Mouse (Mus musculus) midbrain, embryonic 15.5 days (tissue): ENCODE results near the gene Klhdc4. TPM values are rescaled to one million over a fixed set of nuclear protein-coding genes. Genes with fewer than 3 reads are reported as not detected.

Source experiments
- ATAC-seq: fragments of 200-750 bp; cut with Nextera tagmentation; replicated peaks from 2 replicates; pipeline ENCODE4 v1.8.0; 2017; ENCODE audit warnings: moderate TSS enrichment
- H3K27ac ChIP-seq: fragments of 300-500 bp; sonication (generic); 2 replicates; pipeline ENCODE4 v1.5.1; 2015; ENCODE audit warnings: mild to moderate bottlenecking, inconsistent platforms
- H3K27me3 ChIP-seq: fragments of 300-500 bp; sonication (generic); replicated peaks from 2 replicates; pipeline ENCODE4 v1.6.1; 2015; ENCODE audit warnings: inconsistent platforms
- H3K36me3 ChIP-seq: fragments of 300-500 bp; sonication (generic); replicated peaks from 2 replicates; pipeline ENCODE4 v1.6.1; 2015; ENCODE audit warnings: inconsistent platforms
- H3K4me1 ChIP-seq: fragments of 300-500 bp; sonication (generic); 2 replicates; pipeline ENCODE4 v1.6.1; 2015; ENCODE audit warnings: inconsistent platforms
- H3K4me2 ChIP-seq: fragments of 300-500 bp; sonication (generic); 2 replicates; pipeline ENCODE4 v1.6.1; 2015; ENCODE audit warnings: inconsistent platforms, mild to moderate bottlenecking, moderate library complexity
- H3K4me3 ChIP-seq: fragments of 300-500 bp; sonication (generic); 2 replicates; pipeline ENCODE4 v1.5.1; 2015; ENCODE audit warnings: mild to moderate bottlenecking, inconsistent platforms
- H3K9ac ChIP-seq: fragments of 300-500 bp; sonication (generic); 2 replicates; pipeline ENCODE4 v1.6.1; 2015; ENCODE audit warnings: mild to moderate bottlenecking, inconsistent platforms
- H3K9me3 ChIP-seq: fragments of 300-500 bp; sonication (generic); 2 replicates; pipeline ENCODE4 v1.6.1; 2016; ENCODE audit warnings: inconsistent platforms
- WGBS: fragments of 180-500 bp; shearing (Covaris S2); methylation state at CpG from one replicate; pipeline ENCODE4 v1.1.7; 2015; ENCODE audit warnings: mixed read lengths; 5-methylcytosine and 5-hydroxymethylcytosine counted together
- polyA plus RNA-seq: library from polyadenylated mRNA; unstranded; fragments of >200 nt; fragmentation: Nextera tagmentation; extraction: Ambion mirVana; gene quantifications from 2 replicates; pipeline ENCODE4 v1.2.1, GENCODE M21; 2015

Klhdc4 gene
- polyA plus RNA-seq, 1 experiment from 2014 or later, result 52.3 TPM

- H3K4me2 ChIP-seq, result no peak overlapping the region
- no peak overlapping the region for H3K4me3 ChIP-seq
- no peak for ATAC-seq
- H3K27ac ChIP-seq, result no peak overlapping the region
- H3K27me3 ChIP-seq, result no peaks in the 10 kb centered on the region
- H3K36me3 ChIP-seq, result no peaks in the 10 kb centered on the region
- no peaks in the 10 kb centered on the region for H3K4me1 ChIP-seq
- 72% methylated on average over 11 of the region's 12 CpGs for WGBS
- no peaks in the 10 kb centered on the region for H3K9me3 ChIP-seq
- no peak overlapping the region for H3K9ac ChIP-seq
Observed at GRCm38 (mm10) chr8:121861806-121862548, 32.6 kb upstream of the Klhdc4 start.

- Histone ChIP-seq H3K4me1 (no peaks in the 10 kb centered on the region), H3K9ac (no peak overlapping the region), H3K36me3 (no peaks in the 10 kb centered on the region), H3K4me2 (no peak overlapping the region), H3K9me3 (no peaks in the 10 kb centered on the region), H3K27ac (no peak overlapping the region), H3K4me3 (no peak overlapping the region), H3K27me3 (no peaks in the 10 kb centered on the region)
- 70% methylated on average over 6 of the region's 6 CpGs for WGBS
- no peak for ATAC-seq
Observed at GRCm38 (mm10) chr8:121861276-121861675, 31.9 kb upstream of the Klhdc4 start.

- no peaks in the 10 kb centered on the region for H3K27me3 ChIP-seq
- ATAC-seq, result no peak
- no peaks in the 10 kb centered on the region for H3K4me1 ChIP-seq
- no peak overlapping the region for H3K27ac ChIP-seq
- 62% methylated on average over 2 of the region's 2 CpGs for WGBS
- no peak overlapping the region for H3K9ac ChIP-seq
- no peak overlapping the region for H3K4me2 ChIP-seq
- no peak overlapping the region for H3K4me3 ChIP-seq
- H3K36me3 ChIP-seq, result no peaks in the 10 kb centered on the region
- H3K9me3 ChIP-seq, result no peaks in the 10 kb centered on the region
Observed at GRCm38 (mm10) chr8:121857747-121858146, 28.4 kb upstream of the Klhdc4 start.

DNA sequence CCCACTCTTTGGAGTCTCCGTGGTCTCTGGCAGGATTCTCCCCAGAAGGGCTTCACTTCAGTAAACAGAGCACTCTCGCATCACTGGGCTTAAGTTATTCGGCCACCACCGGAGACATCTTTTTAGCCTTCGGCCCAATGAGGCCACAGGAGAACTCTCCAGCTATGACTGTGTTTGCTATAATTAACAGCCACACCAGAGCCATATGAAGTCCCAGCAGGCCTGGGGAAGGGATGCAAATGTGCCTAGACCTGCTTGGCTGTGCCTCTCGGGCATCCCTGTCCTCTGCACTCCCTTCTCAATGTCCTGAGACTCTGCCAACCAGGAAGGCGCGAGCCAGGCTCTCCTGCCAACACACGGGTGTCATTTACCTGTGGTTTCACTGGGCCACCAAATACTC is 28.0 kb upstream of the Klhdc4 start:
- Histone ChIP-seq H3K9me3 (no peaks in the 10 kb centered on the region), H3K4me3 (no peak overlapping the region), H3K27ac (no peak overlapping the region), H3K4me1 (no peaks in the 10 kb centered on the region), H3K4me2 (no peak overlapping the region), H3K27me3 (no peaks in the 10 kb centered on the region), H3K9ac (no peak overlapping the region), H3K36me3 (no peaks in the 10 kb centered on the region)
- 49% methylated on average over 9 of the region's 9 CpGs for WGBS
- no peak for ATAC-seq

DNA sequence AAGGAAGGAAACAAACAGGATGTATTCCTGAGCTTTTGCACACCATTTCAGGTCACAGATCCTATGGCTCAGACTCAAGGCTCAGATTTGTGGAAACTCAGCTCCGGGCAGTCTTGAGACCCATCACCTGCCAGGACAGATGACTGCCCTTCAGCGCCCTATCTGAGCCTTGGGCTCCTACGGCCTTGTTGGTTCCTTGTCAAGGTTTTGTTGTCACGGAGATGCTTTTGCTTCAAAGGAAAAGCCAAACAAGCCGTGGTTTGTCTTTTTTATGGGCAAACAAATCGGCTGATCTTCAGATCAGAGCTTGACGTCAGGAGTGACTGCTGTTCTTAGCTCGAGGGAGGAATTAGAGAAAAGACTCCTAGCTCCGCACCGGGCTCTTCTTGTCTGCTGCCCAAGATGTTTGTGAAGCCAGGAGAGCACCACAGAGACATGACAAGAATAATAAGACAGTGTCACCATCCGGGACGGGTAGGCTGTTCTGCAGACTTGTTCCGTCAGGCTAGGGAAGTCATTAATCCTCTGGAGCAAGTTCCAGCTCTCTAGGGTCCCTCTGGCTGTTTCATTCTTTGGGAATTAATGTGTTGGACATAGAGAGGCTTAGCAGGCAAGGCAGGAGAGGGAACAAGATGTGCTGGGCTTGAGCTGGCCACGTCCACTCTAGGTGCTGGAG is 26.8 kb upstream of the Klhdc4 start:
- Histone ChIP-seq H3K4me2 (no peak overlapping the region), H3K36me3 (no peaks in the 10 kb centered on the region), H3K27me3 (no peaks in the 10 kb centered on the region), H3K9me3 (no peaks in the 10 kb centered on the region), H3K4me1 (peaks cover 5% of the 10 kb centered on the region), H3K27ac (no peak overlapping the region), H3K9ac (no peak overlapping the region), H3K4me3 (no peak overlapping the region)
- 70% methylated on average over 14 of the region's 14 CpGs for WGBS
- ATAC-seq, result no peak

GRCm38 (mm10) chr8:121853586-121853985 is 24.2 kb upstream of the Klhdc4 start:
- ATAC-seq, result no peak
- no peak overlapping the region for H3K4me3 ChIP-seq
- no peaks in the 10 kb centered on the region for H3K36me3 ChIP-seq
- H3K27me3 ChIP-seq, result no peaks in the 10 kb centered on the region
- 73% methylated on average over 2 of the region's 2 CpGs for WGBS
- no peak overlapping the region for H3K9ac ChIP-seq
- H3K4me1 ChIP-seq, result peaks cover 10% of the 10 kb centered on the region
- H3K4me2 ChIP-seq, result no peak overlapping the region
- no peaks in the 10 kb centered on the region for H3K9me3 ChIP-seq
- H3K27ac ChIP-seq, result no peak overlapping the region

GRCm38 (mm10) chr8:121852464-121852863 is 23.1 kb upstream of the Klhdc4 start:
- H3K27ac ChIP-seq, result no peak overlapping the region
- no peak overlapping the region for H3K4me2 ChIP-seq
- H3K4me1 ChIP-seq, result peaks cover 10% of the 10 kb centered on the region
- no peak overlapping the region for H3K9ac ChIP-seq
- no peak for ATAC-seq
- H3K27me3 ChIP-seq, result no peaks in the 10 kb centered on the region
- no peaks in the 10 kb centered on the region for H3K9me3 ChIP-seq
- WGBS, result 74% methylated on average over 7 of the region's 7 CpGs
- H3K36me3 ChIP-seq, result no peaks in the 10 kb centered on the region
- no peak overlapping the region for H3K4me3 ChIP-seq

DNA sequence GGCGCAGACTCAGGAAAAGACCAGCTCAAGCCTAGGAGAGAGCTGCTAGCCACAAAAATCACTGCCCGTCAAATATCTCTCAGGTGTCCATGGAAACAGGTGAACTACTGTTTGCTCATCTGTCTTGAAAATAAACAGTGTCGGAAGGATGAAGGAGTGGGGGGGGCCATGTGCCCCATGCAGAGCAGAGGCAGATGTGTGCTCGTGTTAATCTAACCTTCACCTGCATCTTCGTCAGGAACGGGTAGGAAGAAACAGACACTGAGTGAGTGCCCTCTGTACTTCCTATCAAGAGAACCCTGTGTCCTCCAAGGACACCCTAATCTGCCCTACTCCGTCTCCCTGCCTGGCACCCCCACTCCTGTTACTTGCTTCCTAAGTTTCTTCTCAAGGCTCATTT is 22.3 kb upstream of the Klhdc4 start:
- no peak for ATAC-seq
- Histone ChIP-seq H3K4me3 (no peak overlapping the region), H3K4me1 (peaks cover 10% of the 10 kb centered on the region), H3K27me3 (no peaks in the 10 kb centered on the region), H3K36me3 (no peaks in the 10 kb centered on the region), H3K4me2 (peak overlapping the region; percentile 45; the same call in 1 of the 2 replicates), H3K9ac (no peak overlapping the region), H3K9me3 (no peaks in the 10 kb centered on the region), H3K27ac (no peak overlapping the region)
- 38% methylated on average over 7 of the region's 7 CpGs for WGBS

GRCm38 (mm10) chr8:121850821-121851470 is 21.6 kb upstream of the Klhdc4 start:
- Histone ChIP-seq H3K4me3 (peak overlapping the region; percentile 5; the same call in 1 of the 2 replicates), H3K4me1 (peaks cover 10% of the 10 kb centered on the region), H3K36me3 (no peaks in the 10 kb centered on the region), H3K9me3 (no peaks in the 10 kb centered on the region), H3K4me2 (peak overlapping the region; percentile 45), H3K27me3 (no peaks in the 10 kb centered on the region), H3K9ac (peak overlapping the region; percentile 18; the same call in 1 of the 2 replicates), H3K27ac (no peak overlapping the region)
- peak; percentile 78 for ATAC-seq
- WGBS, result 6% methylated on average over 24 of the region's 24 CpGs

DNA sequence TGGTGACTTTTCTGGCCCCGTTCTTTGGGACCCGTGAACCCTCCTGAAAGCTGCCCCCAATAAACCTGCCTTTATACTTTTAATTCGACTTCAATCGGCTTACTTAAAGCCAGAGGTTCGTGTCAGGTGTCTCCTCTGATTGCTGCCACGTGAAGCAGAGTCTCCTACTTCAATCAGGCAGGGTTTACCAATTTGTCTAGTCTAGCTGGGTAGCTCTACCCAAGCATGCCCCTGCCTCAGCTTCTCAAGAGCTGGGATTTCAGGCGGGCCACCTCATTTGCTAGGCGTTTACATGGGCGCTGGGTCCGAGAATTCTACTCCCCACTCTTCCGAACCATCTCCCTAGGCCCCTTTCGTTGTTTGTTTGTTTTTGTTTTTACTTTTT is 21.1 kb upstream of the Klhdc4 start:
- H3K9ac ChIP-seq, result no peak overlapping the region
- H3K27ac ChIP-seq, result no peak overlapping the region
- H3K4me3 ChIP-seq, result no peak overlapping the region
- ATAC-seq, result 0 out of 2 replicates have a peak, but pooled peaks have one; percentile 31
- WGBS, result 35% methylated on average over 12 of the region's 12 CpGs
- no peaks in the 10 kb centered on the region for H3K36me3 ChIP-seq
- peak overlapping the region; percentile 45 for H3K4me2 ChIP-seq
- H3K27me3 ChIP-seq, result no peaks in the 10 kb centered on the region
- no peaks in the 10 kb centered on the region for H3K9me3 ChIP-seq
- H3K4me1 ChIP-seq, result peaks cover 10% of the 10 kb centered on the region

DNA sequence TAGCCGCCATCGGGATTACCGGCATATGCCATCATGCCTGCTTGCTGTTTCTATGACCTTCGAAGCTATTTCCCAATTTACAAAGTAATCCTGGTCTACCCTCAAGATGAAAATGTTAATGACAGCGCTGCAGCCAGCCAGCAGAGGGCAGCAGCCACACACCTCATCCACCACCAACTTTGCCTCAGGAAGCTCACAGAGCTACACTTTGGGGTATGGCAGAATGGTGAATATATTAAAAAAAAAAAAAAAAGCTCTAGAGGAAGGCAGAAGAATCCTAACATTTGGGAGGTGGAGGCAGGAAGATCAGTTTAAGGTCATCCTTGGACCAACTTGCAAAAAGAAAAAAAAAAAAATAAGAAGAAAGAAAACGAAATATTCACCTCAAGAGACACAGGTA is 20.6 kb upstream of the Klhdc4 start:
- Histone ChIP-seq H3K4me3 (no peak overlapping the region), H3K4me2 (no peak overlapping the region), H3K4me1 (peaks cover 10% of the 10 kb centered on the region), H3K27ac (no peak overlapping the region), H3K27me3 (no peaks in the 10 kb centered on the region), H3K9ac (no peak overlapping the region), H3K9me3 (no peaks in the 10 kb centered on the region), H3K36me3 (no peaks in the 10 kb centered on the region)
- 12% methylated on average over 6 of the region's 6 CpGs for WGBS
- ATAC-seq, result no peak

- H3K27me3 ChIP-seq, result no peaks in the 10 kb centered on the region
- H3K36me3 ChIP-seq, result no peaks in the 10 kb centered on the region
- H3K4me3 ChIP-seq, result no peak overlapping the region
- ATAC-seq, result no peak
- H3K9me3 ChIP-seq, result no peaks in the 10 kb centered on the region
- 71% methylated on average over 9 of the region's 9 CpGs for WGBS
- H3K4me2 ChIP-seq, result no peak overlapping the region
- peaks cover 10% of the 10 kb centered on the region for H3K4me1 ChIP-seq
- H3K27ac ChIP-seq, result no peak overlapping the region
- H3K9ac ChIP-seq, result no peak overlapping the region
Observed at GRCm38 (mm10) chr8:121849303-121849702, 19.9 kb upstream of the Klhdc4 start.
